Mouse (Mus musculus) heart, postnatal 36 days (tissue): ENCODE measurements at regions not wholly inside any gene's neighbourhood (a gene's known extent, or its start where the extent isn't known, plus 50 kb on each side); places are given as distances from the start of the nearest gene placed in this dataset.
A peak's percentile ranks its signal among the peaks of the same experiment; 100 is the strongest.
"Not testable (repeated sequence)": the region's sequence is repeated elsewhere in the genome, so short reads cannot be mapped to it uniquely, and the experiment has no call there.

Source experiments
- DNase-seq, 2 experiments: peaks; one replicate each; pipeline ENCODE4 v3.0.0; 2021 to 2022
- intact Hi-C: fragments of 180-260 bp; cut with DNase I; formaldehyde crosslinking; loops from one replicate; pipeline ENCODE4 v1.15.1; 2025

GRCm38 (mm10) chr4:5590531-5590930 lies 797.4 kb upstream of the Impad1 start:
- intact Hi-C loops, result no loop called here
- DNase-seq, result no peak

- DNase-seq, result no peak
- intact Hi-C loops, result no loop called here
These were observed 794.3 kb upstream of the Impad1 start for GRCm38 (mm10) chr4:5587465-5587864.

- intact Hi-C loops, result no loop called here
- no peak for DNase-seq
These were observed 792.0 kb upstream of the Impad1 start for GRCm38 (mm10) chr4:5585205-5585604.

- intact Hi-C loops, result no loop called here
- DNase-seq, result peak; percentile 58 to 59
These were observed 791.0 kb upstream of the Impad1 start for GRCm38 (mm10) chr4:5583989-5584677.

- intact Hi-C loops, result no loop called here
These were observed 774.9 kb upstream of the Impad1 start for GRCm38 (mm10) chr4:5568076-5568475.

GRCm38 (mm10) chr4:5560001-5560657 lies 767.0 kb upstream of the Impad1 start:
- intact Hi-C loops, result no loop called here

More at GRCm38 (mm10) chr4:5568076-5568475, 774.9 kb upstream of the Impad1 start:
- no peak for DNase-seq

GRCm38 (mm10) chr4:5540155-5540554 lies 747.0 kb upstream of the Impad1 start:
- intact Hi-C loops, result no loop called here
- no peak for DNase-seq

More at GRCm38 (mm10) chr4:5560001-5560657, 767.0 kb upstream of the Impad1 start:
- DNase-seq, result no peak

GRCm38 (mm10) chr4:5530416-5530815 lies 737.3 kb upstream of the Impad1 start:
- DNase-seq, result no peak
- intact Hi-C loops, result no loop called here

- intact Hi-C loops, result no loop called here
- DNase-seq, result no peak
These were observed 725.4 kb upstream of the Impad1 start for GRCm38 (mm10) chr4:5518522-5518921.

- intact Hi-C loops, DNase-seq: not testable (repeated sequence)
These were observed 722.3 kb upstream of the Impad1 start for GRCm38 (mm10) chr4:5515426-5515825.

- DNase-seq, result no peak
- intact Hi-C loops, result no loop called here
These were observed 718.6 kb upstream of the Impad1 start for GRCm38 (mm10) chr4:5511743-5512142.

GRCm38 (mm10) chr4:5509398-5509797 lies 716.2 kb upstream of the Impad1 start:
- intact Hi-C loops, result no loop called here
- peak in 1 of 2 experiments; percentile 1 for DNase-seq

GRCm38 (mm10) chr4:5495012-5495411 lies 701.9 kb upstream of the Impad1 start:
- intact Hi-C loops, result no loop called here
- no peak for DNase-seq

- no peak for DNase-seq
- intact Hi-C loops, result no loop called here
These were observed 701.2 kb upstream of the Impad1 start for GRCm38 (mm10) chr4:5494072-5495000.

- DNase-seq, result no peak
- intact Hi-C loops, result no loop called here
These were observed 693.6 kb upstream of the Impad1 start for GRCm38 (mm10) chr4:5486786-5487185.

- DNase-seq, result no peak
- intact Hi-C loops, result loop anchor here (2.0 kb wide), 1 partner anchor 23 kb away; no protein-coding TSS in a partner anchor
These were observed 678.9 kb upstream of the Impad1 start for GRCm38 (mm10) chr4:5471891-5472558.

GRCm38 (mm10) chr4:5459028-5459695 lies 666.0 kb upstream of the Impad1 start:
- no peak for DNase-seq
- intact Hi-C loops, result no loop called here

- DNase-seq, result no peak
- intact Hi-C loops, result no loop called here
These were observed 657.3 kb upstream of the Impad1 start for GRCm38 (mm10) chr4:5450417-5450816.

- intact Hi-C loops, result no loop called here
- DNase-seq, result no peak
These were observed 648.3 kb upstream of the Impad1 start for GRCm38 (mm10) chr4:5441339-5442019.
